Mouse (Mus musculus): ENCODE results near the gene Usp5. TPM values are rescaled to one million over a fixed set of nuclear protein-coding genes. Genes with fewer than 3 reads are reported as not detected.
A peak's percentile ranks its signal among the peaks of the same experiment; 100 is the strongest.

Gene Usp5
- total RNA-seq, 2 experiments from 2014 or later = 120 to 126 TPM

DNA sequence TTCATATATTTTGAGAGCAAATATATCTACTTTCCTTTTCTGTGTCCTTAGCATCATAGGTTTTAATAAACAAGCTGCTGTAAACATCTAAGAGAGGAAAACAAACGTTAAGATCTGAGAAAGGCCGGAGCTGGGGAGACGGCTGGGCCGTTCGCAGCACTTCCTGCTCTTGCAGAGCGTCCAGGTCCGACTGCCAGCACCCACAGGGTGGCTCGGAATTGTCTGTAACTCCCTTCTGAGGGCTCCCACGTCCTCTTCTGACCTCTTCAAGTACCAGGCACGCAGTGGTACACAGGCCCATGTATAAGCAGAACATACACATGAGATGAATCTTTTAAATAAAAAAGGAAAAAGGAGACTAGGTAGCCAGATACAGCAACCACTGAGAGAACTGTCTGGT lies 41.6 kb downstream of the Usp5 start:
- no peak for DNase-seq

DNA sequence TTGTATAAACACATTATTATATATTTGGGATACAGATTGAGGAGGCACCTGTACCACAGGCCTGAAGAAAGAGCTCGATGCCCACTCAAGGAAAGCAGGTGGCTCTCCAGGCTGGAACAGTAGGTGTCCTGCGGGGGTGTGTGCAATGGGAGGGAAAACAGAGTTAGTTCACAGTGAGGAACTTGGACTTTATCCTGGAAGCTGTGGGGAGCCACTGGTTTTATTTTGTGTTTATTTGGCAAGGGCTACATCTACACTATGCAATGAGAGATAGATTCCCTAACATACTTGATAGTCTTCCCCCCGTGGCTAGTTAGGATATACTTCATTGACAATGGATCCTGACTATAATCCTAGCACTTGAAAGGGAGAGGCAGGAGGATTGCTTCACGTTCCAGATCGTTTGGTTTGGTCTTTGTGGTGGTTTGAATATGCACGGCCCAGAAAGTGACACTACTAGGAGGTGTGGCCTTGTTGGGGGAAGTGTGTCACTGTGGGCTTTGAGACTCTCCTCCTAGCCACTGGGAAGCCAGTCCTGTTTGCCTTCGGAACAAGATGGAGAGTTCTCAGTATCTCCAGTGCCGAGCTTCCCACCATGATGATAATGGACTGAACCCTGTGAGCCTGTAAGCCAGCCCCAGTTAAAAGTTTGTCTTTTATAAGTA lies 42.4 kb downstream of the Usp5 start:
- DNase-seq = no peak

DNA sequence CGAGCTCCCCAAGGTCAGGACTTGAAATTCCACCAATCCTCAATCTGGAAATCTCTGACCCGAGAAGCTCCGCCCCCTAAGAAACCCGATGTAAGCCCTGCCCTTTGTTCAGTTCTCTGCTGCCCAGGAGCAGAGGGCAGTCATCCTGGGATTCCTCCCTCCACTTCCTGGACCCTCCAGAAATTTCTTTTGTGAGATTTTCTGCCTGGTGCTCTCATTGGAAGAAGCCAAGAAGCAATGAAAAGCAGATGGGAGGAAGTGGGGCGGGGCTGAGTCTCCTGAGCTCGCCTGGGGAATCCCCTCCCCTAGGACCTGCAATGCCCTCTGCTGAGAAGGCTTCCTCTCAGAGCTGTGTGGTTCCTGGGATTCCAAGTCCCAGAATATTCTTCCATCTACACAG lies 46.8 kb downstream of the Usp5 start:
- peak in 1 of 2 experiments; percentile 38 for DNase-seq

DNA sequence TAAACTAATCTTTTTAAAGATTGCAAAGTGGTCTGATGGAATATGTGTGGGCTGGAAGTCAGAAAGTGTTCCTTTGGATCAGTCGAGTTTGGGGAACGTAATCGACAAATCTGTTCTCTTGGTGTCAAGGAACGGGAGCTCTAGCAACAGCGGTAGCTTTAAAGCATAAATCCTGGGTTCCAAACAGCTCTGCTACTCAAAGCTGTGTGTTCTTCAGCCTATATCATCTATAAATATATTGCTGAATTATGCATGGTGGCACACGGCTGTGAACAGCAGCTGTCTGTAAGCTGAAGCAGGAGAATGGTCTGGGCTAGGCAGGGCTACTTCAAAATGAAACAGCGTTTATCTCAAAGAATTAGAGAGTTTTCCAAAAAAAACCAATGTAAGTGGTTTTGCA lies 48.4 kb downstream of the Usp5 start:
- DNase-seq = no peak

DNA sequence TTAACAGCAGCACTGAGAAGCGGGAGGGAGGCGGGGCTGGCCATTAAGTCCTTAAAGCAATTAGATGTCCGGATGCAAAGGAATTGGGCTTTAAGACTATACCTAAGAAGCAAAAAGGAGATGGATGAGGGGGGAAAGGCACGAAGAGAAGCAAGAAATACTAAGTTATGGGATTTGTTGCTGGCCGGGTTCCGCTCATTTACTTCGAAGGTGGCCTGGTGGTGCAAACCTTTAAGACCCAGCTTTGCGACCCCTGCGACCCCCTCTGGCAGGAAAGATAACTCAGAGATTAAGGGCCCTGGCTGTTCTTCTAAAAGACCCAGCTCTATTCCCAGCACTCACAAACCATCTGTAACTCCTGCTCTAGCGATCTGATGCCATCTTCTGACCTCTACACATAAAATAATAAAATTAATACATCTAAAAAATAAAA lies 49.3 kb downstream of the Usp5 start:
- no peak for DNase-seq

DNA sequence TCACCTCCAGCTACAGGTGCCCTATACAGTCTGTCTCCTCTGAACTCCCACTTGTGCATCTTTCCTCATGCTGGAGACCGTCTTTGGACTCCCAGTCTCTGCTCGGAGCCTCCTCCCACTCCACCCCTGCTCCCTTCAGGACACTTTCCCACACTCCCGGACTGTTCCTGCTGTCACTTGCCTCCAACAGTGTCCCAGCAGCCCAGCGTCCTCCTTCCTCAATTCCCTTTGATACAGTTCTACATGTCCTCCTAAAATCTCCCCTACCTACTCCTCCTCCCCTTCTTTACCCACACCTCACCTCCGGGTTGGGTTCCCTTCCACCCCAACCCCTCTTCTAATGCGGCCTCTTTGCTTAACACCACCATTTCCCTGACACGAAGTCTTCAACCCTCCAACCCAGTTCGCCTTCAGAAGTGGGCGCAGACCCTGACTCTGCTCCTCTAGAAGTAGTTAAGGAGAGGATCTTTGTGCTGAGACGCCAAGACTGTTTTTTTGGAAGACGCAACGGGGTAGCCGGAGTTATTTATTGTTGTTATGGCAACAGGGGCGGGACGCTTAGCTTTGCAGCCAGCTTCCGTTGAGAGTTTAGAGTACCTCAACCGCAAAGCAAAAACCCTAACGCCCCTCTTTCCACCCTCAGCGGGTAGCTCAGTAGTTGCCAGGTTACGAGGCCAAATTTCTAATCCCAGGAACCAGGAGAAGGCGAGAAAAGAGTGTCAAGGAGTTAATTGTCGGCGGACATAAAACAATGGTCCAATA lies 49.9 kb downstream of the Usp5 start, which contains the start of gene Lrrc23:
Gene Lrrc23, minus strand, starts transcription at position 506 of the 762 bp plus-strand sequence.
- DNase-seq = peak; percentile 44 to 62

DNA sequence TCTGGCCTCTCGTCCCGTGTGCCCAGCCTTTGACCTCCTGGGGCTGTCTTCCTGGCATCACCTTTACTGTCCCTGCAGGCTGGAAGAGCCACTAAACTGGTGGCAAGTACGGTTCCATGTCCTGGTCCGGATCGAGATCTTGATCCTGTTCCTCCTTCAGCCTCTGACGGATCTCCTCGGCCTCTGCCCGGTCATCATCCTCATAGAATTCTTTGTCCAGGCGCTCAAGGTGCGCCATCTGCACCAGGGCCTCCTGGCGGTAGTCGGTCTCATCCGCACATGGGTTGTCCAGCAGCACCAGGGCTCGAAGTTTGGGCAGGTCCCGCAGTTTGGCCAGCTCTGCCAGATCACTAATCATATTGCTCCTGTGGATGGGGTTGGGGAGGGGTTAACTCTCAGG lies 58.8 kb downstream of the Usp5 start:
- DNase-seq = no peak

DNA sequence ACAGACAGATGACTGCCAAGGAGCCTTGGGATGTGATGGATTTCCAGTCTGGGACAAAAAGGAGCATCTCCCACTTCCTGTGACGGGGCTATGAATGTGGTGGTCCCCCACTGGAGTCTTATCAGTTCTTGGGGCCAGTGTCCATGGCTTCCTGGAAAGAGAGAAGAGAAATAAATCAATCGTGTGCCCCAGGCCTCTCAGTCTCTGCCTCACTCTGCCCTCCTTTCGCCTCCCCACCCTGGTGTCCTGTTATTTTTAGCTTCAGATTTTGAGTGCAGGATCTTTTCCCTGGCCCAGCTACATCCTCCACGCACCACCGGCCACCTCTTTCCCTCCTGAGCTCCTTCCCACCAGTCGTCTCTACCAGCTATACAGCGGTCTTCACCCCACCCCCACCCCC lies 59.3 kb downstream of the Usp5 start:
- no peak for DNase-seq

DNA sequence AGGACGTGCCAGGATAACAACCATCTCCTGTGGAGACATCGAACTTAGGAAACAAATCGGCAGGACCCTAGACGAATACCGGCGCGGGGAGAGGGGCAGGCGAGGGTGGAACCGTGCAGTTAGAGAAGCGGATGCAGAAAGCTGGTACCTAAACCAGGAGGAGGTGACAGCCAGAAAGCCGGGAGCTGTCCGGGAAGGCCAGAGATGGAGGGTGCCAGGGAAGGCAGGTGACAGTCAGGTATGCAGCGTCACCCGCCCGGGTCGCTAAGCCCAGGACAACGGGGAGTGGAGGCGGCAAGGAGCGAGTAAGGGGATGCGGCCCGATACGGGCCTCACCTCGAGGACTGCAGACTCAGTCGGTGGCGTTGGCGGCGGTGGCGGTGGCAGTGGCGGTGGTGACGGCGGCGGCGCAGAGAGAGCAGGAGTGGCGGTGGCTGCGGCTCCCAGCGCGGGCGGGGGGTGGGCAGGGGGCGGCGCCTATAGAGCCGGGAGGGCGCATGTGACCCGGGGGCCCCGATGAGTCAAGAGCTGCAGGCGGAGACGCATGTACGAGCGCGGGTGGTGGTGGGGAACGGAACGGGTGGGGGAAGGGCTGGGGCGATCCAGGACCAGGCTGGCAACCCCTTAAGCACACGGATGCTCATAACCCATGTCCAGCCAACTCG lies 60.1 kb downstream of the Usp5 start, which contains the start of gene Eno2:
Gene Eno2, minus strand, starts transcription at position 573 of the 665 bp plus-strand sequence.
- DNase-seq = peak; percentile 66 to 83

DNA sequence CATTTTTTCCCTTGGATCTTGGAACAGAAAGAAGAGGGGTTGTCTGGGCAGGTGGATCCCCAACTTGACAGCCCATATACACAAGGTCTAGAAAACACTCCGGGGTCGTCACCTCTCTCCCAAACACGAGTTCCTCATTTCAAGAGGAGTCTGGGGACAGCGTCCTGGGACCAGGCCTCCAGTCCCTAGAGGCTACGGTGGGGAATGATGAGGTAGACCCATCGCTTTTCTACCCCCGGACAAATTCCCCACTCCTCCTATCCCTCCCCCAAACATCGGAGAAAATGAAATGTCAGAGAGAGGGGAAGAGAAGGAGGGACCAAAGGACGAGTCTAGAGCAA lies 60.6 kb downstream of the Usp5 start:
- DNase-seq = no peak

DNA sequence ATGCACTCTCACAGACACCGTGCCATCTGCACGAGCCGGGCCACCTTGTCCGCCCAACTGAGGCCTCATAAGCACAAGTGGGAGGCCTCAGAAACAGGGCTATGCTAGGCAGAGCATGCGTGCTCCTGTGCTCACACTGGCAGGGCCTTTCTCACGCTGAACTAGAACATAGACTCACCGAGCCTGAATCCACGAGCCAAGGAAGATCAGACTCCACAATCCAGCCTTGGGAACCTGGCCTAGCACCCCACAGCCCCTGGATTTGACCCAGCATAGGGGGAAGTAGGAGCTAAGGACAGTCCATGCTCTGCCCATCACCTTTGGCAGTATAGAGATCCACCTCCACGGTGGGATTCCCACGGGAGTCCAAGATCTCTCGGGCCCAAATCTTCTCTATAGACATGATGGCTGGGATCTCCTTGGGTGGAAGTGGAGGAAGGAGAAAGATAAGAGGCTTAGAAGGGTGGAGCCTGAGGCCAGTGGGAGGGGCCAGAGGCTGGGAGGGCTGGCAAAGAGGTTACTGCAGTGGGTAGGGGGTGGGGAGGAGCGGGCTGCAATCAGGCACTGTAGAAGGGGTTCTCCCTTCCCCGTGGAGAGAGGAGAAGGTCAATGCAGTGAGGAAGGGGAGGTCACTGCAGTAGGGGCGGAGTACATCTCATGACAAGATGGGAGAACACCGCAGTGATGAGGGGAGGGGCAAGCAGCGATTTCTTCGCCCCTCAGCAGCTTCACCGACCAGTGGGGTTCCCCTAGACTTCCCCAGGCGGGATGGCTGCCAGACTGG lies 61.2 kb downstream of the Usp5 start:
- DNase-seq = peak in 1 of 2 experiments; percentile 52

DNA sequence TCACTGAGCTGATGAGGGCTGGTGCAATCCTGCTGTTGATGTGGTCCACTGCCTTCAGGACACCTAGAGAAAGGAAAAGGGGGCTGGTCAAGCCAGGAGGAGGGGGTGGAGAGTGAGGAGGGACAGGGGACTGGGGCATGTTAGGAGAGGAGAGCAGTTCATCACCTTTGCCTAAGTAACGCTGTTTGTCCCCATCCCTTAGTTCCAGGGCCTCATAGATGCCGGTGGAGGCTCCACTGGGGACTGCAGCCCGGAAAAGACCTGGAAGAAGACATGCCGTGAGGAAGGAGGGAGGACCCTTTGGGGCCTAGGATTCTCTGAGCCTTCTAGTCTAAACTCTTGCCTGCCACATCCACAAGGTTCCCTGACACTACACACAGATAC lies 61.8 kb downstream of the Usp5 start:
- no peak for DNase-seq

DNA sequence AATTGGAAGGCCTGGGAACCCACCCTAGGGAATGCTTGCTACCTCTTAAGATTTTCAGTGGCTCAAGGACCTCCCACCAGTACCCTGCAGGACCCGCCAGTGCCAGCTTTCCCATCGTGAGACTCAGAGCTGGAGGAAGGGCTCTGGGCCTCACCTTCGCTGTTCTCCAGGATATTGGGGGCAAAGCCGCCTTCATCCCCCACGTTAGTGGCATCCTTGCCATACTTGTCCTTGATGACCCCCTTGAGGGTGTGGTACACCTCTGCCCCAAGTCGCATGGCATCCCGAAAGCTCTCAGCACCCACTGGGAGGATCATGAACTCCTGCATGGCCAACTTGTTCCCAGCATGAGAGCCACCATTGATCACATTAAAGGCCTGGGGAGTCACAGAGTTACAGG lies 63.3 kb downstream of the Usp5 start:
- DNase-seq = no peak

Other genes starting within 250 kb of the Usp5 start
- gene C1s2, start 193.4 kb downstream of the Usp5 start, total RNA-seq (2021) = 1 to 10 TPM; 2.4 to 2.6 TPM
- gene Lpcat3, start 166.5 kb downstream of the Usp5 start, total RNA-seq (2021) = 100 to 1,000 TPM in 1 of 2 experiments, 10 to 100 TPM in 1; 77.0 to 113 TPM
- 10 to 100 TPM; 87.2 to 88.2 TPM for gene Emg1, start 117.3 kb downstream of the Usp5 start, total RNA-seq (2021)
- 100 to 1,000 TPM; 308 to 325 TPM for gene Phb2, start 117.1 kb downstream of the Usp5 start, total RNA-seq (2021)
- 1 to 10 TPM; 5.5 to 9.6 TPM for gene Ptpn6, start 90.8 kb downstream of the Usp5 start, total RNA-seq (2021)
- 100 to 1,000 TPM; 331 to 397 TPM for gene Grcc10, start 88.1 kb downstream of the Usp5 start, total RNA-seq (2021)
- under 1 TPM in 1 of 2 experiments, not detected in 1; 0.56 TPM for gene Gm45234, start 73.5 kb downstream of the Usp5 start, total RNA-seq (2021)
- gene Atn1, start 73.0 kb downstream of the Usp5 start, total RNA-seq (2021) = 10 to 100 TPM; 77.4 to 78.1 TPM
- gene Eno2, start 59.8 kb downstream of the Usp5 start, total RNA-seq (2021) = 10 to 100 TPM; 12.4 to 32.6 TPM
- gene Lrrc23, start 49.8 kb downstream of the Usp5 start, total RNA-seq (2021) = under 1 TPM in 1 of 2 experiments, not detected in 1; 0.43 TPM
- 10 to 100 TPM; 16.9 to 25.4 TPM for gene Spsb2, start 20.8 kb downstream of the Usp5 start, total RNA-seq (2021)
- gene Tpi1, start 15.2 kb downstream of the Usp5 start, total RNA-seq (2021) = 100 to 1,000 TPM; 406 to 411 TPM
- 1 to 10 TPM; 5.9 to 9.2 TPM for gene Cdca3, start 63 bp upstream of the Usp5 start, total RNA-seq (2021)
- 1 to 10 TPM; 6.2 to 8.1 TPM for gene Gnb3, start 10.8 kb upstream of the Usp5 start, total RNA-seq (2021)
- gene P3h3, start 28.3 kb upstream of the Usp5 start, total RNA-seq (2021) = 10 to 100 TPM; 21.7 to 24.5 TPM
- gene Gpr162, start 34.5 kb upstream of the Usp5 start, total RNA-seq (2021) = 1 to 10 TPM in 1 of 2 experiments, under 1 TPM in 1; 0.89 to 1.2 TPM
- under 1 TPM; 0.30 to 0.50 TPM for gene Cd4, start 58.7 kb upstream of the Usp5 start, total RNA-seq (2021)
- 1 to 10 TPM; 1.0 to 1.3 TPM for gene Lag3, start 82.2 kb upstream of the Usp5 start, total RNA-seq (2021)
- 100 to 1,000 TPM; 753 to 830 TPM for gene Ptms, start 90.6 kb upstream of the Usp5 start, total RNA-seq (2021)
- 100 to 1,000 TPM; 284 to 296 TPM for gene Mlf2, start 101.9 kb upstream of the Usp5 start, total RNA-seq (2021)
- gene Cops7a, start 136.1 kb upstream of the Usp5 start, total RNA-seq (2021) = 100 to 1,000 TPM; 121 to 176 TPM
- 1 to 10 TPM; 2.1 to 3.4 TPM for gene Pianp, start 167.2 kb upstream of the Usp5 start, total RNA-seq (2021)
- 10 to 100 TPM; 41.3 to 53.8 TPM for gene Zfp384, start 179.7 kb upstream of the Usp5 start, total RNA-seq (2021)
- 10 to 100 TPM; 54.4 to 79.5 TPM for gene Ing4, start 210.3 kb upstream of the Usp5 start, total RNA-seq (2021)
- 1 to 10 TPM; 6.9 to 7.1 TPM for gene Acrbp, start 220.2 kb upstream of the Usp5 start, total RNA-seq (2021)
- gene Lpar5, start 238.4 kb upstream of the Usp5 start, total RNA-seq (2021) = under 1 TPM; 0.40 to 0.60 TPM

Measured in adrenal gland, postnatal 36 days (tissue).